Mouse (Mus musculus) cerebellum, adult 2 months (tissue): Measurements from ENCODE around the gene Gins3.

Experiments
- CTCF ChIP-seq: fragments of 200-500 bp; IDR thresholded peaks from 2 replicates; pipeline ENCODE4 v1.5.1; 2011; ENCODE audit warnings: low read depth, mild to moderate bottlenecking, control low read depth, low read length, moderate library complexity, borderline replicate concordance; ENCODE audit not compliant: insufficient read depth
- POLR2A ChIP-seq: fragments of 200-500 bp; IDR thresholded peaks from 2 replicates; pipeline ENCODE4 v1.6.1; 2011; ENCODE audit warnings: low read length, control low read depth, borderline replicate concordance; ENCODE audit not compliant: insufficient read depth

- TF ChIP-seq CTCF = no peak
- no peak for TF ChIP-seq POLR2A
Measured at GRCm38 (mm10) chr8:95610749-95611148, 22.5 kb upstream of the Gins3 start.
